Mouse (Mus musculus): ENCODE measurements around the gene Peli3.
"Not testable (repeated sequence)": the region's sequence is repeated elsewhere in the genome, so short reads cannot be mapped to it uniquely, and the experiment has no call there.

Gene Peli3

GRCm38 (mm10) chr19:4942551-4943252 lies at the start of gene Peli3:
Gene Peli3 (minus strand): TSS chr19:4943127.
- peak; percentile 82 for DNase-seq (ENCODE audit: low read depth, low spot score)

- peak; percentile 39 for DNase-seq (ENCODE audit: low read depth, low spot score)
Measured at GRCm38 (mm10) chr19:4992371-4992770, 49.4 kb upstream of the Peli3 start.

- DNase-seq (ENCODE audit: low read depth, low spot score) = no peak
Measured at GRCm38 (mm10) chr19:4990716-4991115, 47.8 kb upstream of the Peli3 start.

GRCm38 (mm10) chr19:4990256-4990625 lies 47.3 kb upstream of the Peli3 start, which contains the start of gene Npas4:
Gene Npas4 (minus strand): TSS chr19:4990316.
- no peak for DNase-seq (ENCODE audit: low read depth, low spot score)

- DNase-seq (ENCODE audit: low read depth, low spot score) = no peak
Measured at GRCm38 (mm10) chr19:4989434-4990255, 46.7 kb upstream of the Peli3 start.

- DNase-seq (ENCODE audit: low read depth, low spot score) = peak; percentile 88
Measured at GRCm38 (mm10) chr19:4989013-4989412, 46.1 kb upstream of the Peli3 start.

DNA sequence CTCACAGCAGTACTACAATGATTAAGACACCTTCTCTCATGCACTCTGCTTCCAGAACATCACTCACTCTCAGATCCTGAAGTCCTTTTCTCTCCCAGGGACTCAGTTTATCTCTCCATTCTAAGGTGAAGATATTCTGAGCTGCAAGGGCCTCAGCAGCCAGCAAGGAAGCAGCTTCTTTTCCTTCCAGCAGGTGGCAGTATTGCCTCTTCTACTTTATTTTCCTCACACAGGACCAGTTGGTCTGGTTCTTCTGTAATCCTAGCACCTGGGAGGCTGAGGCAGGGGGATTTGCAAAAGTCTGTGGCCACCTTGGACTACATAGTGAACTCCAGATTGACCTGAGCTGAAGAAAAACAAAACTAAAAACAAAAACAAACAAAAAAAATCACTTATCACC lies 38.8 kb upstream of the Peli3 start:
- DNase-seq (ENCODE audit: low read depth, low spot score) = peak; percentile 88

DNA sequence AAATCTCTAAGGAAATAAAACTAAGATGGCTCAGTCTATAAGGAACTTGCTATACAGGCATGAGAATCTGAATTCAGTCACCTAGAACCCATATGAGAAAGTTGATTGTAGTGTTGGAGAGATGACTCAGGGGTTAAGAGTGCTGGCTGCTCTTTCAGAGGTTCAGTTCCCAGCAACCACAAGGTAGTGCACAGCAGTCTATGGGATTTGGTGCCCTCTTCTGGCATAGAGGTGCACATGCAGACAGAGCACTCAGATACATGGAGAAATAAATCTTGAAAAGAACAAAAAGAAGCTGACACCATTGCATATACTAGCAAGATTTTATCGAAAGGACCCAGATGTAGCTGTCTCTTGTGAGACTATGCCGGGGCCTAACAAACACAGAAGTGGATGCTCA lies 25.3 kb upstream of the Peli3 start:
- peak; percentile 71 for DNase-seq (ENCODE audit: low read depth, low spot score)

DNA sequence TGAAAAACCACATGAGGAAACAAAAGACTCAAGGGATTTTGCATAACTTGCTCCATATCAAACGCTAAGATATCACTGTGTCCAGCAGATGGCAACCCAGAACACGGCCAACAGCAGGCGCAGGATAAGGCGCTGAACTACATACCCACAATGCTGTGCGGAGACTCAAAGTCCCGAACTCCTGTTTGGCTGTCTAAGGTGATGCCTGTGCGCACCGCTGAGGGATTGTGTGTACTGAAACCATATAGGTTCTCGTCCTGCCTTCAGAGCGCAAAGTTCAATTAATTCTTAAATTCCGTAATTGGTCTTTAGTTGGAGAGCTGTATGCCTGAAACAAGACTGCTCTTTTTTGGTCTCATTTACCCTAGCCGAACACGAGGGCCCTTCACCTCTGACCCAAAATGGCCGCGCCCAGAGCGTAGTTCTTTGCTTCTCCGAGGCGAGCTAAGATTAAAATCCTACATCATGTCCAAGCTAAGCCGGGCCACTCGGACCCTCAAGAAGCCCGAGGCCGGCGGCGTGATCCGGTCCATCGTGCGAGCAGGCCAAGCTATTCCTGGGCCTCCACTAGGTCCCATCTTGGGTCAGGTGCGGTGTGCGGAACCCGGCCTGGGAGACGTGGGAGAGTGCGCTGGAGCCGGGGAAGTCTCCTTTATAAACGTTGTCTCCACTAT lies 19.1 kb upstream of the Peli3 start, which contains the start of gene Mrpl11:
Gene Mrpl11, plus strand, starts transcription at position 220 of the 674 bp plus-strand sequence.
- peak; percentile 99 for DNase-seq (ENCODE audit: low read depth, low spot score)

GRCm38 (mm10) chr19:4948641-4949040 lies 5.7 kb upstream of the Peli3 start:
- DNase-seq (ENCODE audit: low read depth, low spot score) = not testable (repeated sequence)

DNA sequence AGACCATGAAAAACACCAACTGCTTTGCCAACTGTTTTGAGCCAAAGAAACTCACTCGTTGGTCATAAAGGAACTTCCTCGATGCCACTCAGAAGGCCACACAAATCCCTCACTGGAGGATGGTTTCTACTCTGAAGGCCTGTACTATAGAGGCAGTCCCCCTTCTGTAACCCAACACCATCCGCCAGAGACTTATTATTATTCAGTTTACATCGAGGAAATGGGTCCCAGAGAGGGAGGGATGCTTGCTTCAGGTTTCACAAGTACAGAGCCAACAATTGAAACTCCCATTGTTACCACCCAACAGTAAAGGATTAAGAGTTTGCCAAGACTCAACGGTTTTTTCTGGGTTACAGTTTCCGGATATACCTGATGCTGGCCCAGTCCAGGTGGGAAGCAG lies 2.6 kb upstream of the Peli3 start:
- DNase-seq (ENCODE audit: low read depth, low spot score) = no peak

- DNase-seq (ENCODE audit: low read depth, low spot score) = no peak
Measured at GRCm38 (mm10) chr19:4943253-4943588, 294 bp upstream of the Peli3 start.

DNA sequence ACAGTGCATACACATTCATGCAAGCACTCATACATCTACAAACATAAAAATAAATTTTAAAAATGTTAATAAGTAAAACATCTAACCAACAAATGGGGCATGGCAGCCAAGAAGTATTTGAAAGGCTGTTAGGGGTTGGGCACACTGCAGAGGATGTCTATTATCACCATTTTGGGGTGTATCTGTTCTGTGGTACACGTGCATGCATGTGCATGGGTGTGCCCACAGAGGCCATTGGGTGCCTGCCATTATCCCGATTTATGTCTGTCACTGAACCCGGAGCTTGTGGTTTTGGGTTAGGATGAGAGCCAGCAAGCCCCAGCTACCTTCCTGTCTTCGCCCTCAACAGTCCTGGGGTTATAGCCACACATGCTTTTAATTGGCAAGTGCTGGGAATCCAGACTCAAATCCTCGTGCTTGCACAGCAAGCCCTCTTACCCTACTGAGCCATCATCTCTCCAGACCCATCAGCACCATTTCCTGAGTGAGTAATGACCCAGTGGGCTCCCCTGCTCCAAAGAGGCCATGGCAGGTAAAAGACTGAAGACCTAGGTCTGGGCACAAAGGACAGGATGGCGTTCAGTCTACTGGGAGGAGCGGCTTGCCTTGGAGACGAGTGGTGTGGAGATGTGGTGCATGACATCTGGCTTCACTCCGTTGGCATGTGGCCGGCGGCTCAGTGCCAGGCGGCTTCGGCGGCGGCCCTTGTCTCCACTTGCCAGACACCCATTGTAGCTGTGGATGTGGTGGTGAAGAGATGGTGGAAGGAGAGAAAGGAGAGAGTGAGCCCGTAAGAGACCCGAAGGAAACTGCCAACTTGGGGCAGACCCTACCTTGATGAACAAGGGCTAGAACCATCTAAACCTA lies 5.2 kb downstream of the Peli3 start:
- DNase-seq (ENCODE audit: low read depth, low spot score) = peak; percentile 77

- DNase-seq (ENCODE audit: low read depth, low spot score) = peak; percentile 44
Measured at GRCm38 (mm10) chr19:4936896-4937295, 6.0 kb downstream of the Peli3 start.

- peak; percentile 46 for DNase-seq (ENCODE audit: low read depth, low spot score)
Measured at GRCm38 (mm10) chr19:4928781-4929180, 14.1 kb downstream of the Peli3 start.

DNA sequence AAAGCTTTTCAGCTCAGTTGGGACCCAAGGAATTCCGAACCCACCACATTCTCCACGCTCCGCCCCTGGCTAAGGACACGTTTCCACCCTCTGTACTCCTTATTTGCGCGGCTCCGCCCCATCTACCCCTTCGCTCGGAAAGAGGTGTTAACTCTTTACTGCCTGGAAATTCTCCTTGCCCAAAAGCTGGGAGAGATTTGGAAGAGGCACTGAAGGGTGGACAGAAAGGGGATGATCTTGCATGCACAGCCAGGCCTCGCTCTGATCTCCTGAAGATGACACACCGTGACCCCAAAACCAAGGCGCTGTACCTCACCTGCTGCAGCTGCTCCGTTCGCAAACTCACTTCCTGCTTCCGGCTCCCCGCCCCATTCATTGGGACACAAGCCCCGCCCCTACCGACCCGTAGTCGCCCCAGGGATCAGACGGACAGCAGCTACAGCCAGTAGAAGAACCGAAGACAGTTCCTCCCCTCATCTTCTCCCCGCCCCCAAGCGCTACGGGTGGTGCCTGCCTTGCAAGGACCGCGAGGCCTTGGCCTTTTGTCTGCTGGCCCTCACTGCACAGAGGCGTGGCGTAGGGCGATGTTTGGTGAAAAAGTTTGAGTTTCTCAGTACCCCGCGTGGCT lies 14.9 kb downstream of the Peli3 start, which contains the start of gene Dpp3:
Gene Dpp3, minus strand, starts transcription at position 384 of the 628 bp plus-strand sequence.
- peak; percentile 99 for DNase-seq (ENCODE audit: low read depth, low spot score)

GRCm38 (mm10) chr19:4925121-4925860 lies 17.6 kb downstream of the Peli3 start:
- DNase-seq (ENCODE audit: low read depth, low spot score) = no peak

DNA sequence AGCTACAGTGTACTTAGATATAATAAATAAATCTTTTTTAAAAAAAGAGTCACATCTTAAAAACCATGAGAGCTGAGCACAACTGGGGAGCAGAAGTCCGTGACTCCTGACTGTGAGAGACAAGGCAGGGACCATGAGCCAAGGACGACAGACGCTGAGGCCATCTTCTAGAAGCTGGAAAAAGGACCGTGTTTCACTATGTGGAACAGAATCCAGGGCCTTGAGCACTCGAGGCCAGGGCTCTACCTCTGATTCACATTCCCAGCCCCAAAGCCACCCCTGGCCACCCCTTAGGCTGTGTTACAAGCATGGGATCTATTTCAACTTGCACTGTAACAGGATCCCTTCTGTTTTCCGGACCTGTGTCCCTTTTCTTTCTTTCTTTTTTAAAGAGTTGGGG lies 23.3 kb downstream of the Peli3 start:
- no peak for DNase-seq (ENCODE audit: low read depth, low spot score)

DNA sequence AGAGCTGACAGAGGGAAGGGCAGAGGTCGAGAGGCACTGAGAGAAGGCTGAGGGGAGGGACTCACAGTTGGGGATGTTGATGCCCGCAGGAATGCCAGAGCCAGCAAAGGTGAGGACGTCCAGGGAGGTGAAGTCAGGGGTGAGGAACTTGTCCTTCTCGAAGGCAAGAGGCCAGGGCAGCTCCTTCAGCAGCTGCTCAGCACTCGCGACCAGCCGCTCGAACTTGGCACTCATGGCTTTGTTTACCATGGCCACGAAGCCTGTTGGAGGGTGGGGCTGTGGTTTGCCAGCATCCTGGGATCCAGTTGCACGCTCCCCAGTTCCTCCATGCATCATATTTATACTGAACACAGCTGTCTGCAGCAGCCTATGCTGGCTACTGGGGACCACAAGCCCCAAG lies 26.1 kb downstream of the Peli3 start:
- DNase-seq (ENCODE audit: low read depth, low spot score) = no peak

Measured in 3T3-L1 (cell line).